Mouse (Mus musculus) gastrocnemius, postnatal 25 days (tissue): ENCODE results near the gene Slc51a. TPM values are rescaled to one million over a fixed set of nuclear protein-coding genes. Genes with fewer than 3 reads are reported as not detected.
A peak's percentile ranks its signal among the peaks of the same experiment; 100 is the strongest.
"Not testable (repeated sequence)": the region's sequence is repeated elsewhere in the genome, so short reads cannot be mapped to it uniquely, and the experiment has no call there.

Experiments
- DNase-seq: peaks from one replicate; pipeline ENCODE4 v3.0.0; 2022
- total RNA-seq, 2 experiments: library from RNA; stranded (reverse); gene quantifications; 1 replicate in 1 of 2; 2 replicates in 1 of 2; pipeline ENCODE4 v1.2.3; 2021

Gene Slc51a
- total RNA-seq, 2 experiments from 2014 or later: not detected

DNA sequence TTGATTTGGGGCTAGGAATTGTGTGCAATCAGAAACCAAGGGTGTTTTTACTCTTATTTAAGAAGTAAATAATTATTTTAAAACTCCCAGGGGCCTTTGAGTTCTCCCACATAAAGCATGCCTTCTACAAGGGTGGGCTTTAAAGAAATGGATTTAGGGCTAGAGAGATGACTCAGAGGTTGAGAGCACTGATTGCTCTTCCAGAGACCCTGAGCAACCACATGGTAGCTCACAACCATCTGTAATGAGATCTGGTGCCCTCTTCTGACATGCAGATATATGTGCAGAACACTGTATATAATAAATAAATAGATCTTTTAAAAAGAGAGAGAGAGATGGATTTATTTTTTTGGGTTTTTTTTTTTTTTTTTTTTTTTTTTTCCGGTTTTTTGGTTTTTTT is 22.8 kb downstream of the Slc51a start:
- DNase-seq: no peak

DNA sequence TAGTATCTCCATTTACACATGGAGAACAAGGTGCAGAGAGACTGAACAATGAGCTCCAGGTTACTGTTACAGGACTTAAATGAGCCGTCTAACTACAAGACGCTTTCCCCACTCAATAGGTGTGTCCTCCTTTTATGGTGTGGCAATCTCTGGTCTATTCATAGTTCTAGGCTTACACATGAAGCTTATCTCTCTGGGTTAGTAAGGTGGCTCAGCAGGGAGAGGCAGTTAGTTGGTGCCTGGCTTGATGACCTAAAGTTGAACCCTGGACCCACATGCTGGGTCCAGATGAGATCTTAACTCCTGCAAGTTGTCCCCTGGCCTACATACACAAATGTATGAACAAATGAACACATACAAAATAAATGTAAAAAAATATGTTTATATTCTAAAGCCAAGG is 24.3 kb downstream of the Slc51a start:
- DNase-seq: no peak

GRCm38 (mm10) chr16:32462950-32463349 is 24.7 kb downstream of the Slc51a start:
- DNase-seq: no peak

GRCm38 (mm10) chr16:32461713-32462112 is 26.0 kb downstream of the Slc51a start:
- no peak for DNase-seq

DNA sequence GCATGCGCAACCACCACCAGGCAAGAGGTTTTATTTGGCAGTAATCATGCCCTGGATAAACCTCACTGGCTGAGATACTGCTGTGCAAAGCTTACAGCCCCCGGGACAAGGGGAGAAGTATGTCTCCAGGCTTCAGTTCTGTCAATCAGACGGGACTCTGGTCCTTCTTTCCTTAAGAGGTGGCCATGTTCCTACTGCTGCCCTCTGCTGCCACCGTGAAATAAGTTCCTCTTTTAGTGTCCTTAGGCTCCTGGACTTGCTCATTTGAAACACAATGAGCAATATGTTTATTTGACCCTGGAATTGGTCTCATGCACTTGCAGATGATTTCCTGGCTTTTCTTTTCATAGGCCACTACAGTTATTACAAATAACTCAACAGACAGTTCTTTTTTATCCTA is 27.2 kb downstream of the Slc51a start:
- no peak for DNase-seq

DNA sequence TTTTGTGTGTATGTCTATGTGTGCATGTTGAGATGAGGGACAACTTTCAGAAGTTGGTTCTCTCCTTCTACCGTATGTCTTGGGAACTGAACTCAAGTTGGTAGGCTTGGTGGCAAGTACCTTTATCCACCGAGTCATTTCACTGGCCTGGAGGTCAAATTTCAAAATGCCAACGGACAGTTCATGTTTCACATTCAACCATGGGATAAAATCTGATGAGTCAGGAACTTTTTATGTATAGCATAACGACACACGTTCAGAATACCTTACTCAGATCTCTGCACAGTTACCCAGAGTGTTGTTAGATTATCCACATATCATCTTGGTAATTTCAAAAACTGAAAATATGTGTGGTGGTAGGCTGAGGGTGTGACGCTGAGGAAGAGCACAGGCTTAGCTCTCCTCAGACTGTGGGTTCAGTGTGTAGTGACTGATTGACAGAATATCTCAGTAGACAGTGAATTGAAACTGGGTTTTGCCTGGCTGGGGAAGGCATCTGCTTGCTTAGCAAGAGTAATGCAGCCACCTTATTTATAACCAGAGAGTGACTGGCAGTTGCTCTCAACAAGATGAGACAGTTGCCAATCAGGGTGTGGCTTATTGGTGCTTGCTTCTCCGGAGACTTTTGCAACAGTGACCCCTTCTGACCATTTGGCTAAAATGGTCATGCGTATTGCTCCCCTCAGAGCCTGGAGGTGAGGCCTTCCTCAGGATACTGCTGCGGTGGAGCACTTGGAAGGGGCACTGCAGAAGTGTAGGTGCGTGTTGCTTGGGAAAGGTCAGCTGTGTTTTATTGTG is 29.9 kb downstream of the Slc51a start:
- peak; percentile 71 for DNase-seq

- no peak for DNase-seq
Measured at GRCm38 (mm10) chr16:32456761-32457160, 30.9 kb downstream of the Slc51a start.

GRCm38 (mm10) chr16:32456086-32456485 is 31.6 kb downstream of the Slc51a start:
- no peak for DNase-seq

DNA sequence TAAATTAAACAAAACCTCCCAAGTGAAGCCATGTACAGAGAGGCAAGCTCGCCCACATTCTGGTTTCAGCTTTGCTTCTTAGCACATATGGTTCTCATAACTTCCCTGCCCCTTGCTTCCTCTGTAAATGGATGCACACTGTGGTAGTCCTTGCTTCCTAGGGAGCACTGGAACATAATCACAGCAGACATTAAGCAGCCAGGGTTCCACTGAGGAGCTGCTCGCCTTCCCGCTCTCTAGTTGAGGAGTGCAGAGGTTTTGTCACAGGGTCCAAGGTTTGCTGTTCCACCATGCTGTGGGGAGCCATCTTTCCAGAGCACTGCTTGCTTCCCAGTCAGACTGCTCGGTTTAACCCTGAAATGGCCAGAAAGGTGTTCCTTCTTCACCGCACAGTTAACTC is 33.0 kb downstream of the Slc51a start:
- no peak for DNase-seq

DNA sequence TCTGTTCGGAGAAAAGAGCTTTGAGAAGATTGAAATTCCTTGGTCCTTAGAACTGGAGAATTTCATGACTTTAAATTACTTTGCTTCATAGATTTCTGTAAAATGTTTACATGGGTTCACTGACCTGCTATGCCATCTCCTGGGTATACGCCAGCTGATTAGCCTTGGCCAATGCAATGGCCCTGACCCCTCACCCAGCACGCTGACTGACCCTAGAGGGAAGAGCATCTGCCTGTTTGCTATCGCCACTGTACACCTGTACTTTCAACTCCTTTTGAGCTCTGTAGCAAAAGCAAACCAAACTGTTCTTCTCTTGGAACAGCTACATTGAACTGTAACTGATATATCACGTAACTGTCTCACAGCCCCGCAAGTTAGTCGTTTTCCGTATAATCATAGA is 34.6 kb downstream of the Slc51a start:
- no peak for DNase-seq

GRCm38 (mm10) chr16:32450133-32450532 is 37.5 kb downstream of the Slc51a start:
- no peak for DNase-seq

GRCm38 (mm10) chr16:32449665-32450064 is 38.0 kb downstream of the Slc51a start:
- DNase-seq: no peak

- no peak for DNase-seq
Measured at GRCm38 (mm10) chr16:32446563-32447138, 41.0 kb downstream of the Slc51a start.

GRCm38 (mm10) chr16:32445558-32445957 is 42.1 kb downstream of the Slc51a start:
- no peak for DNase-seq

GRCm38 (mm10) chr16:32444615-32445014 is 43.1 kb downstream of the Slc51a start:
- not testable (repeated sequence) for DNase-seq

DNA sequence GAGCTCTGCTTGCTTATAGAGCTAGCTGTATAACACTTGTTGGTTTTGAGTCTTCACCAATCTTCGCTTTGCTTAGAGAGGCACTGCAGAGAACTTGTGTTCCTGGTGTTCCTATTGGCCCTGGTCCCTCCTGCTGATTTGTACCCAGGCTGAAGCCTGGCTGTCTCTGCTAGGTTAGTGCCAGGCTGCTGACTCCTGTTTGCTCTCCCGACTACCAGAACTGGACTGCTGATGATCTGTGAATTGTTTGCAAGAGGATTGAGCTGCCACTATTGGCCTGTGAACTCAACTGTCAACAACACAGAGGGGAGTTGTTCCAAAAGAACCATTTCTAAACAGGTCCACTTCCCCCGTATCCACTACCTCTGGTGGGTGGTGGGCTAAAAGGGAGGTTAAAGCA is 46.2 kb downstream of the Slc51a start:
- DNase-seq: no peak

DNA sequence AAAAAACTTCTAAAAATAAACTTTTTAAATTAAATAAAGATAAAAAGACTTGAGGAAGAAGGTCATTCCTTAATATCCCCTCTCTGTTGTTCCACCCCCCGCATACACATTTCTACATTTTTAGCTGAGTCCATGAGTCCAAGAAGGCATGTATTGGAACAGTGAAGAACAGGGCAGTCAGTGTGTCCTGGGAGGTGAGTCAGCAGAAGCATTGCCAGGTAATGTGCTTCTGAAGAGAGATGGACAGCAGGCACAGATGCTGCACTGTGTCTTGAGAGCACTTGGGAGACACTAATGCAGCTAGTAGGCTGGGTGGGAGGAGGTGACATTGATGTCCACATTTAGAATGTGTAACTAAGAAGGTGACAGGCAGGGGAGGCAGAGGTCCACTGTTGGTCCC is 50.4 kb downstream of the Slc51a start:
- DNase-seq: peak; percentile 18

GRCm38 (mm10) chr16:32436657-32437056 is 51.0 kb downstream of the Slc51a start:
- no peak for DNase-seq

GRCm38 (mm10) chr16:32434691-32435090 is 53.0 kb downstream of the Slc51a start:
- DNase-seq: no peak

DNA sequence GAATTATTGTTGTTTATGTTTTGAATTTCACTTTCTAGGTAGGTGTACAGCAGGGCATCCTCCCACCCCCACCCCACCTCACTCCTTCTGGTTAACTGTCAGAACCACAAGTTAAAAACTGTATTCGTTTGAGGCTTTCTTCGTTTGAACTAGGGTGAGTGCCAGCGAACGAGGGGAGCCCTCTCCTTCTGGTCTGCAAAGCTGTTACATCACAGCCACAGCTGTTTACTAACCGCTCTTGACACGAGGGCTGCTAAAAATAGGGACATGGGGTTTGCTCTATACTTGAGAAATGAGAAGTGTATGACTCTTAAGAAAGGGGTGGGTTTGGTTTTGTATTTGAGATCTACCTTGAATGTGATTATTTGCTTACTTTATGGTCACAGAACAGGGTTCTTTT is 53.6 kb downstream of the Slc51a start:
- peak; percentile 41 for DNase-seq

DNA sequence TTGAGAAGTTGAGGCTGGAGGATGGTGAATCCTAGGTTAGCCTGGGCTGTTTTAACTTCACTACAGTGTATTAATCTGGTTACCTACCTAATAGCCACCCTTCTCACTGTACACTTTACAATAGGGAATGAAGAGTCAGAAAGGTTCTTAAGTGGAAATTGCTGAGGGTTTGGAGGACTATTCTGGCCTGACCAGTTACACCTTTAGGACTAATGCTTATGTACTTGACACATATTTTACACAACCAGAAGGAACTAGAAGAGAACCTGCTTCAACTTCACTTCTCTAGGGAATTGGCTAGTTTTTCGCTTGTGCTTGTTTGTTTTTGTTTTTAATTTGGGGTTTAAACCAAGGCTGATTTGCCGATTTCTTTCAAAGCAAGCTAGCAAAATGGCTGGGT is 54.5 kb downstream of the Slc51a start:
- no peak for DNase-seq

GRCm38 (mm10) chr16:32431926-32432325 is 55.8 kb downstream of the Slc51a start:
- DNase-seq: no peak

DNA sequence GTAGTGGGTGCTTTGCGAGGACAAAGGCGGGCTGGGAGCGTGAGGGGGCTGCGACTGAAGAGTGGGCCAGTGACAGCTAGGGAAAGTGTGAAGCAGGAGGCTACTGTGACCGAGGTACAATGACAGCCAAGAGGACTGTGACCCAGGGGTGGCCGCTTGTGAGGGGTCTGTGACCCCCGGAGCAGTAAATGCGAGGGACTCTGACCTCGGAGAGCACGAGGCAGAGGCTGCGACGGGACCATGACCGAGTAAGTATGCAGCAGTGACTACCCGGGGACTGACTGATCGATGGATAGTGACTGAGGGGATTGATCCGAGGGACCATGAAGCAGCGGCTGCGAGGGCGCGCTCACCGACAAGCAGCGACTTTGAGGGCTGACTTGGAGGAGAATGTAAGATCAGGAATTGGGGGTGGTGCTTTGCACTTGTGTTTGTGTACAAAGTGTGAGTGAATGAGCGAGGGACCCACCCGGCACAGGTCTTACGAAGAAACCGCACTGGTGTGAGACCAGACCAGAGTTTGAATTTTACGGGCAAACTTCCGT is 56.6 kb downstream of the Slc51a start:
- peak; percentile 16 for DNase-seq
